Mouse (Mus musculus) gastrocnemius, adult 18-20 months (tissue): Measurements from ENCODE around the gene Misp. TPM values are rescaled to one million over a fixed set of nuclear protein-coding genes. Genes with fewer than 3 reads are reported as not detected.
A peak's percentile ranks its signal among the peaks of the same experiment; 100 is the strongest.

Experiments used
- DNase-seq: peaks from one replicate; pipeline ENCODE4 v3.0.0; 2021; ENCODE audit warnings: low spot score
- total RNA-seq, 2 experiments: library from RNA; stranded (reverse); gene quantifications; 2 replicates each; pipeline ENCODE4 v1.2.3; 2021

Gene Misp
- total RNA-seq, 2 experiments from 2014 or later = 0.40 TPM; not detected in 1

GRCm38 (mm10) chr10:79820277-79820676, 512 bp upstream of the Misp start:
- no peak for DNase-seq

- no peak for DNase-seq
Measured at GRCm38 (mm10) chr10:79821731-79822130, 942 bp downstream of the Misp start.

- DNase-seq = no peak
Measured at GRCm38 (mm10) chr10:79822372-79822771, 1.6 kb downstream of the Misp start.

- DNase-seq = no peak
Measured at GRCm38 (mm10) chr10:79823011-79823410, 2.2 kb downstream of the Misp start.

- DNase-seq = peak; percentile 23
Measured at GRCm38 (mm10) chr10:79824413-79824812, 3.6 kb downstream of the Misp start.

GRCm38 (mm10) chr10:79831583-79831982, 10.8 kb downstream of the Misp start:
- no peak for DNase-seq

- no peak for DNase-seq
Measured at GRCm38 (mm10) chr10:79832026-79832785, 11.4 kb downstream of the Misp start.

- DNase-seq = no peak
Measured at GRCm38 (mm10) chr10:79832786-79833181, 12.0 kb downstream of the Misp start.

GRCm38 (mm10) chr10:79834769-79835398, 14.1 kb downstream of the Misp start:
- DNase-seq = peak; percentile 68

GRCm38 (mm10) chr10:79836918-79837317, 16.1 kb downstream of the Misp start:
- no peak for DNase-seq

GRCm38 (mm10) chr10:79838151-79838550, 17.4 kb downstream of the Misp start:
- no peak for DNase-seq

- DNase-seq = no peak
Measured at GRCm38 (mm10) chr10:79840091-79840490, 19.3 kb downstream of the Misp start.

GRCm38 (mm10) chr10:79840644-79841551, 20.1 kb downstream of the Misp start:
- peak; percentile 37 for DNase-seq

GRCm38 (mm10) chr10:79842322-79842721, 21.5 kb downstream of the Misp start:
- DNase-seq = no peak

- DNase-seq = no peak
Measured at GRCm38 (mm10) chr10:79843476-79843875, 22.7 kb downstream of the Misp start.

GRCm38 (mm10) chr10:79846553-79846952, 25.8 kb downstream of the Misp start:
- no peak for DNase-seq

- no peak for DNase-seq
Measured at GRCm38 (mm10) chr10:79849941-79850628, 29.3 kb downstream of the Misp start.

- DNase-seq = no peak
Measured at GRCm38 (mm10) chr10:79851653-79852052, 30.9 kb downstream of the Misp start.

- peak; percentile 37 for DNase-seq
Measured at GRCm38 (mm10) chr10:79852107-79852789, 31.5 kb downstream of the Misp start.

- no peak for DNase-seq
Measured at GRCm38 (mm10) chr10:79852827-79853226, 32.0 kb downstream of the Misp start.

- DNase-seq = peak; percentile 96
Measured at GRCm38 (mm10) chr10:79853392-79853791, 32.6 kb downstream of the Misp start.
